Mouse (Mus musculus) forebrain, postnatal 0 days (tissue): ENCODE measurements around the gene Hoxc12. TPM values are rescaled to one million over a fixed set of nuclear protein-coding genes. Genes with fewer than 3 reads are reported as not detected.

Experiments used
- ATAC-seq: fragments of 200-750 bp; cut with Nextera tagmentation; 2 replicates; pipeline ENCODE4 v1.8.0; 2017; ENCODE audit warnings: mild to moderate bottlenecking, moderate library complexity
- DNase-seq: peaks from one replicate; pipeline ENCODE4 v3.0.0-alpha.2; 2015
- H3K27ac ChIP-seq: fragments of 300-500 bp; sonication (generic); 2 replicates; pipeline ENCODE4 v1.5.1; 2014; ENCODE audit warnings: low read depth, mild to moderate bottlenecking, antibody characterized with exemption, low read length, moderate library complexity, mixed read lengths
- H3K27me3 ChIP-seq: fragments of 300-500 bp; sonication (generic); 2 replicates; pipeline ENCODE4 v1.6.1; 2014; ENCODE audit warnings: mild to moderate bottlenecking, low read length, mixed read lengths; ENCODE audit not compliant: insufficient read depth
- H3K36me3 ChIP-seq: fragments of 300-500 bp; sonication (generic); 2 replicates; pipeline ENCODE4 v1.6.1; 2014; ENCODE audit warnings: mild to moderate bottlenecking, moderate library complexity; ENCODE audit not compliant: insufficient read depth
- H3K4me1 ChIP-seq: fragments of 300-500 bp; sonication (generic); 2 replicates; pipeline ENCODE4 v1.6.1; 2014; ENCODE audit warnings: antibody characterized with exemption; ENCODE audit not compliant: insufficient read depth
- H3K4me2 ChIP-seq: fragments of 300-500 bp; sonication (generic); 2 replicates; pipeline ENCODE4 v1.6.1; 2014; ENCODE audit warnings: low read depth, mild to moderate bottlenecking, moderate library complexity
- H3K4me3 ChIP-seq: fragments of 300-500 bp; sonication (generic); 2 replicates; pipeline ENCODE4 v1.5.1; 2014; ENCODE audit warnings: low read depth, low read length, mixed read lengths
- H3K9ac ChIP-seq: fragments of 300-500 bp; sonication (generic); 2 replicates; pipeline ENCODE4 v1.6.1; 2014; ENCODE audit warnings: mild to moderate bottlenecking
- H3K9me3 ChIP-seq: fragments of 300-500 bp; sonication (generic); 2 replicates; pipeline ENCODE4 v1.6.1; 2016; ENCODE audit warnings: low read length
- CTCF ChIP-seq: sonication (generic); IDR thresholded peaks from 2 replicates; pipeline ENCODE4 v1.5.1; 2016; ENCODE audit warnings: antibody characterized with exemption, control low read depth, low read depth
- WGBS: fragments of 180-500 bp; shearing (Covaris S2); extraction: QIAGEN DNeasy Blood & Tissue Kit; methylation state at CpG from one replicate; pipeline ENCODE4 v1.1.7; 2014; 5-methylcytosine and 5-hydroxymethylcytosine counted together
- polyA plus RNA-seq: library from polyadenylated mRNA; unstranded; fragments of >200 nt; fragmentation: Nextera tagmentation; extraction: Ambion mirVana; gene quantifications from 2 replicates; pipeline ENCODE4 v1.2.1, GENCODE M21; 2015
- total RNA-seq: library from RNA; depleted of rRNA; stranded (reverse); fragments of >200 nt; gene quantifications from 2 replicates; pipeline ENCODE4 v1.2.3, GENCODE M21; 2014

The Hoxc12 gene
- total and polyA plus RNA-seq, 2 experiments from 2014 or later: not detected

GRCm38 (mm10) chr15:102965892-102966775 is 29.6 kb downstream of the Hoxc12 start:
- Histone ChIP-seq H3K27ac (no peak overlapping the region), H3K9ac (no peak overlapping the region), H3K36me3 (no peaks in the 10 kb centered on the region), H3K4me3 (no peak overlapping the region), H3K27me3 (peaks cover 96% of the 10 kb centered on the region), H3K9me3 (no peaks in the 10 kb centered on the region), H3K4me2 (0 out of 2 replicates have a peak overlapping the region, but pooled peaks have one; percentile 6), H3K4me1 (no peaks in the 10 kb centered on the region)
- 4% methylated on average over 28 of the region's 30 CpGs for WGBS
- peak; percentile 40; the same call in 1 of the 2 replicates for ATAC-seq
- peak; percentile 66 for DNase-seq
- TF ChIP-seq CTCF: peak; percentile 70

- no peak within 1 kb of the TSS for H3K27ac ChIP-seq
- H3K27me3 ChIP-seq: peaks cover 96% of the 10 kb centered on the region
- no peak within 1 kb of the TSS for H3K9ac ChIP-seq
- TF ChIP-seq CTCF: no peak
- no peaks in the 10 kb centered on the region for H3K9me3 ChIP-seq
- 3% methylated on average over 27 of the region's 27 CpGs for WGBS
- no peaks in the 10 kb centered on the region for H3K36me3 ChIP-seq
- ATAC-seq (no peak), DNase-seq (no peak)
- no peaks in the 10 kb centered on the region for H3K4me1 ChIP-seq
- H3K4me3 ChIP-seq: no peak within 1 kb of the TSS
- H3K4me2 ChIP-seq: 0 out of 2 replicates have a peak within 1 kb of the TSS, but pooled peaks have one; percentile 6
These were observed 30.3 kb downstream of the Hoxc12 start, which contains the start of gene Hoxc10 for GRCm38 (mm10) chr15:102966776-102967311. Hoxc10 (plus strand) TSS chr15:102966796.

GRCm38 (mm10) chr15:102967312-102967510 is 30.7 kb downstream of the Hoxc12 start, which contains the start of gene Hoxc5:
Hoxc5 (plus strand) TSS chr15:102967443.
- no peak for ATAC-seq
- no peak for TF ChIP-seq CTCF
- 3% methylated on average over 12 of the region's 12 CpGs for WGBS
- H3K4me1 ChIP-seq: no peaks in the 10 kb centered on the region
- no peaks in the 10 kb centered on the region for H3K9me3 ChIP-seq
- no peak for DNase-seq
- H3K4me3 ChIP-seq: no peak within 1 kb of the TSS
- no peaks in the 10 kb centered on the region for H3K36me3 ChIP-seq
- H3K27ac ChIP-seq: no peak within 1 kb of the TSS
- 0 out of 2 replicates have a peak within 1 kb of the TSS, but pooled peaks have one; percentile 6 for H3K4me2 ChIP-seq
- peaks cover 97% of the 10 kb centered on the region for H3K27me3 ChIP-seq
- H3K9ac ChIP-seq: no peak within 1 kb of the TSS

- Histone ChIP-seq H3K27ac (no peak overlapping the region), H3K4me3 (no peak overlapping the region), H3K4me1 (no peaks in the 10 kb centered on the region), H3K9ac (no peak overlapping the region), H3K9me3 (no peaks in the 10 kb centered on the region), H3K36me3 (no peaks in the 10 kb centered on the region), H3K27me3 (peaks cover 97% of the 10 kb centered on the region), H3K4me2 (no peak overlapping the region)
- no peak for TF ChIP-seq CTCF
- DNase-seq: no peak
- no peak for ATAC-seq
- WGBS: 2% methylated on average over 34 of the region's 34 CpGs
These were observed 31.2 kb downstream of the Hoxc12 start for GRCm38 (mm10) chr15:102967511-102968397.

DNA sequence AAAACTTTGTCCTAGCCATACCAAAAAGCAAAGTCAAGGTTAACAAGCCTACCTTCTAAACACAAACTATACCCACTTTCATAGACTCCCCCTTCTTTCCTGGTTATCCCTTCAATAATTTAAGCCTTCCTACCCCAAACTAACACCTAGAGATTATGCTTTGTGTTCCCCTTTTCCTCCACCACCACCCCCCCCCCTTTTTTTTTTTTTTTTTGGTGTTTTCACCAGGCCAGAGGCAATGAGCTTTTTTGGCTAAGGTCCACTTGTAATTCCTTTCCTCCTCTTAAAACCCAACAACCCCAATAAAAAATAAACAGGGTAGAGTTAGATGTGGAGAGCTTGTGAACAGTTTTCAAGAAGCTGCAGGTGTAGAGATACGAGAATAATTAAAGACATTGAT is 32.7 kb downstream of the Hoxc12 start:
- no peak for ATAC-seq
- Histone ChIP-seq H3K9ac (no peak overlapping the region), H3K27me3 (peaks cover 97% of the 10 kb centered on the region), H3K4me2 (no peak overlapping the region), H3K4me1 (no peaks in the 10 kb centered on the region), H3K4me3 (no peak overlapping the region), H3K27ac (no peak overlapping the region), H3K9me3 (no peaks in the 10 kb centered on the region), H3K36me3 (no peaks in the 10 kb centered on the region)
- no peak for TF ChIP-seq CTCF
- 24% methylated on average over 1 of the region's 1 CpGs for WGBS
- no peak for DNase-seq

DNA sequence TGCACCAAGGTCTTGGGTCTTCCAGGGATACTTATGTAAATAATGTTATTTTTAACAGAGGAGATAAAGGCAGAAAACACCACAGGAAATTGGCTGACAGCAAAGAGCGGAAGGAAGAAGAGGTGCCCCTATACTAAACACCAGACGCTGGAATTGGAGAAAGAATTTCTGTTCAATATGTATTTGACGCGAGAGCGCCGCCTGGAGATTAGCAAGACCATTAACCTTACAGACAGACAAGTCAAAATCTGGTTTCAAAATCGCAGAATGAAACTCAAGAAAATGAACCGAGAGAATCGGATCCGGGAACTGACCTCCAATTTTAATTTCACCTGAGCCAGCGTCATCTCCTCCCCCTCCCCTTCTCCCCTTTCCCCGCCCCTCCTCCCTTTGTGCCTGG is 34.2 kb downstream of the Hoxc12 start:
- no peak for DNase-seq
- Histone ChIP-seq H3K4me2 (no peak overlapping the region), H3K27ac (no peak overlapping the region), H3K4me1 (no peaks in the 10 kb centered on the region), H3K4me3 (no peak overlapping the region), H3K9ac (no peak overlapping the region), H3K27me3 (peaks cover 97% of the 10 kb centered on the region), H3K9me3 (no peaks in the 10 kb centered on the region), H3K36me3 (no peaks in the 10 kb centered on the region)
- no peak for ATAC-seq
- WGBS: 2% methylated on average over 12 of the region's 12 CpGs
- peak; percentile 47 for TF ChIP-seq CTCF
